Comparison of ENCODE assay signal across 9 mouse cellular contexts in genomic region chr5:134385106-134385505, GRCm38 (mm10).
DNase-seq lines count a peak whose midpoint lies in the region; ATAC-seq lines count a peak whose summit lies in the region.
"Had no signal": no experiment of that assay in that cellular context is flagged by ENCODE, and none has a peak within 500 bp of the region (broad histone marks: within the 10 kb centered on the region; RNA-seq: fewer than 3 reads in every experiment).

No protein-coding gene starts in this region.

- peak; percentile 25 for DNase-seq in right cerebral cortex, adult 18-20 months
- DNase-seq in right cerebral cortex, postnatal 25 days, result no peak
- peak; percentile 46 to 60 for DNase-seq in adrenal gland, postnatal 4 days (ENCODE audit: low spot score in 2 of 2)
- DNase-seq in kidney, adult 8-10 months, result peak; percentile 61 to 88
- peak; percentile 70 for DNase-seq in liver, embryonic 11.5 days (ENCODE audit: low spot score)
- peak; percentile 77 for DNase-seq in retina, postnatal 1 day
- peak; percentile 63 for DNase-seq in urinary bladder, postnatal 25 days (ENCODE audit: low spot score)

- H3K4me2 ChIP-seq in liver, embryonic 11.5 days, result no peak overlapping the region
- H3K4me2 ChIP-seq: heart, embryonic 13.5 days had no signal

- H3K9ac ChIP-seq in liver, embryonic 11.5 days (ENCODE audit: low read depth, low read length), result no peak overlapping the region; the same call in 1 of the 2 replicates
- H3K9ac ChIP-seq: heart, embryonic 13.5 days had no signal

- H3K27me3 ChIP-seq in liver, embryonic 11.5 days (replicated peaks; ENCODE audit: control insufficient read depth, insufficient read depth, low read length), result no peaks in the 10 kb centered on the region
- H3K27me3 ChIP-seq: heart, embryonic 13.5 days had no signal

- H3K9me3 ChIP-seq in liver, embryonic 11.5 days (ENCODE audit: control insufficient read depth, low read length), result no peaks in the 10 kb centered on the region
- H3K9me3 ChIP-seq: heart, embryonic 13.5 days had no signal

- no peaks in the 10 kb centered on the region for H3K4me1 ChIP-seq in liver, embryonic 11.5 days (replicated peaks; ENCODE audit: control insufficient read depth, insufficient read depth, low read length)
- H3K4me1 ChIP-seq: heart, embryonic 13.5 days had no signal

- 65% methylated on average over 2 of the region's 2 CpGs for WGBS in liver, embryonic 11.5 days

- peak; percentile 65 for ATAC-seq in erythroblast, adult 5-6 weeks (replicated peaks; ENCODE audit: low FRiP score, poor library complexity, severe bottlenecking)
- ATAC-seq in liver, embryonic 11.5 days (replicated peaks; ENCODE audit: low FRiP score), result 0 out of 2 replicates have a peak, but pooled peaks have one; percentile 47

- no peak overlapping the region for H3K4me3 ChIP-seq in liver, embryonic 11.5 days (ENCODE audit: low read depth, low read length)
- H3K4me3 ChIP-seq: heart, embryonic 13.5 days had no signal

- H3K36me3 ChIP-seq in liver, embryonic 11.5 days (ENCODE audit: control insufficient read depth, insufficient read depth, low read length), result peaks cover 24% of the 10 kb centered on the region; the same call in 1 of the 2 replicates

- H3K27ac ChIP-seq in liver, embryonic 11.5 days (ENCODE audit: low read depth, low read length), result no peak overlapping the region
- H3K27ac ChIP-seq: heart, embryonic 13.5 days had no signal
